1 mouse cellular context compared by ENCODE assay signal in the genomic region with DNA sequence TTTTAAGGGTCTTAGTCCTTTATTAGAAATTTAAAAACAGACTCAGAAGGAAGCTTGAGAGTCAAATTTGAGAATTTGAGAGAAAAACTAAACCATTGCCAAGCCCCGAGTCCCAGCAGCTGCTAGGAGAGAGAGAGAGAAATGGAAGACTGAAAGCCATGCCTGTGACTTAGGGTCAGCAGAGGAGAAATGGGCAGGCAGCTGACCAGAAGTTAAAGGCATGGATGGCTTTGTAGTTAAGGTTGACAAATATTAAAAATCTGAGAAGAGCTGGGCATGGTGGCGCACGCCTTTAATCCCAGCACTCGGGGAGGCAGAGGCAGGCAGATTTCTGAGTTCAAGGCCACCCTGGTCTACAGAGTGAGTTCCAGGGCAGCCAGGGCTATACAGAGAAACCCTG. TPM values are rescaled to one million over a fixed set of nuclear protein-coding genes. Genes with fewer than 3 reads are reported as not detected.
"Had no signal": no experiment of that assay in that cellular context is flagged by ENCODE, and none has a peak within 500 bp of the region (broad histone marks: within the 10 kb centered on the region; RNA-seq: fewer than 3 reads in every experiment).

No protein-coding gene starts in this region.

RNA-seq across cellular contexts. Expression of gene Gm6169, which starts 8.7 kb away (rescaled TPM):
- polyA plus RNA-seq: erythroblast, embryonic 14.5 days had no signal
